Mouse (Mus musculus) cerebellum, postnatal 14 days (tissue): ENCODE data around the gene Vamp1.

Experiments used
- DNase-seq, 2 experiments: peaks; one replicate each; pipeline ENCODE4 v3.0.0; 2021; ENCODE audit warnings: mixed read lengths in 2 of 2

The Vamp1 gene

GRCm38 (mm10) chr6:125215148-125215954, at the start of gene Vamp1:
TSS of gene Vamp1 (plus strand) at chr6:125215551.
- DNase-seq = peak; percentile 95 to 96

- DNase-seq = peak; percentile 73
Observed at GRCm38 (mm10) chr6:125166051-125166751, 49.1 kb upstream of the Vamp1 start, which contains the start of gene Gapdh. TSS of gene Gapdh (minus strand) at chr6:125166467.

DNA sequence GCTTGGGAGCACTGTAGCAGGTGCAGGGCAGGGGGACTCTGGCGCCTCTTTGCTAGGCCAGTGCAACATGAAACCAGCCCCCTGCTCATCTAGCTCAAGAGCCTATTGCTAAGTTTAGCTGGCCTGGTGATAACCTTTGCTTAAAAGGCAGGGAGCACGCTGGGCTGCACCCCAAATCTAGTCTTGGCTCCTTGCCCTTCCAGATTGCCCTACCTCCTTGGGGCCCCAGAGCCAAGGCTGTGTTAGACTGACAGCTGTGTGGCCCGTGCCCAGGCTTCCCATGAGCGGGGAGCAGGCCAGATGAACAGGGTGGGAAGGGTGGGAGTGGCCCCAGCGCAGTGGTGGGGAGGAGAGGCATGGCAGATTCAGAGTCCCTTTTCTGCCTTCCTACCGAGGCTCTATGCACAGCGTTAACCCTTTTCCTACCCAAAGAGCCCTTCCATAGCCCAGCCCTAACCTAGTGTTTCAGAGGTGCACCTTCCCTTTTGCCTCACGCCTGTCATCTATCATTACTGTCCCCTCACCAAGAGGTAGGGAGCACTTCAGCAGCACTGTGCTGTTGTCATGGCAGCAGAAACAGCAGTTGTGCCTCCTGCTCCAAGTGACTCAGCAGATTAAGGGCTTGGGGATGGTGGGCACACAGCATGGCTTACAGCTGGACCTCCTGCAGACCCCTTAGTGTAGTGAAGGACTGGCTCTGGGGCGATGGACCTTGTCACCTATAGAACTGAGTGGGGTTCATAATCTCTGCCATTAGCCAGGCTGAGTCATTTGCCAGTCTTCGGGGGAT, 48.3 kb upstream of the Vamp1 start:
- DNase-seq = peak; percentile 50 to 57

GRCm38 (mm10) chr6:125168086-125168485, 47.3 kb upstream of the Vamp1 start:
- no peak for DNase-seq

GRCm38 (mm10) chr6:125170194-125170593, 45.2 kb upstream of the Vamp1 start:
- DNase-seq = no peak

GRCm38 (mm10) chr6:125172474-125172873, 42.9 kb upstream of the Vamp1 start:
- DNase-seq = no peak

GRCm38 (mm10) chr6:125173256-125173655, 42.1 kb upstream of the Vamp1 start:
- DNase-seq = no peak

DNA sequence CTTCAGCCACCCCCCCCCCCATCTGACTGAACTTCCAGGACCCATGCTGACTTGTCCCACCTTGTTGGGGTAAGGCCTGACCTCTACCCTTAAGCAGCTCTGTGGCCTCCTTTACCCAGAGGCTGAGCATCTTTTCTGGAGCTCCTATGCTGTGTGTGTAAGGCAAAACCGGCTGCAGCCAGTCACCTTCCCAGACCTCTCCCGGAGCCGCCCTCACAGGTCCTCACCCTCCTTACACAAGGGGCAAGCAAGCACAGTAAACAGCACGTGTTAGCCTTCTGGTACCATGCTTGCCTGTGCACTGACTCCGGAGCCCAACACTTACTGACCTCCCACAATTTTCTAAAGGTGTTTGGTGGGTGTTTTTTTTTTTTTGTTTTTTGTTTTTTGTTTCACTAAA, 39.9 kb upstream of the Vamp1 start:
- no peak for DNase-seq

DNA sequence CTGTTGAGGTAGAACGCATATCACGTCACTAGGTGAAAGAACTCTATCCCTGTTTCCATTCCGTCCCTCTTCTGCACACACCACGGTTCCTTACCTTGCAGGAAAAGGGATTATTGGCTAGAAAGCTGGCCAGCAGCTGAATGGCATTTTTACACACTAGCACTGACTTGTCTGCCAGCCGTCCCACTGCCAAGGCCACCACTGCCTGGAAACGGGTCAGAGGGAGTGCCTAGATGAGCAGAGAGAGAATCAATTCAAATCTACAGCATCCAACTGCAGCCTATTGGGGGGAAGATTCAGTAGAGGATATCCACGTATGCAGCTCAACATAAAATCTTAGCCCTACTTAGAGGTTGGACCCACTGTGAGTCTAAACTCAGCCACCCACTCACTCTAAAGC, 35.8 kb upstream of the Vamp1 start:
- no peak for DNase-seq

DNA sequence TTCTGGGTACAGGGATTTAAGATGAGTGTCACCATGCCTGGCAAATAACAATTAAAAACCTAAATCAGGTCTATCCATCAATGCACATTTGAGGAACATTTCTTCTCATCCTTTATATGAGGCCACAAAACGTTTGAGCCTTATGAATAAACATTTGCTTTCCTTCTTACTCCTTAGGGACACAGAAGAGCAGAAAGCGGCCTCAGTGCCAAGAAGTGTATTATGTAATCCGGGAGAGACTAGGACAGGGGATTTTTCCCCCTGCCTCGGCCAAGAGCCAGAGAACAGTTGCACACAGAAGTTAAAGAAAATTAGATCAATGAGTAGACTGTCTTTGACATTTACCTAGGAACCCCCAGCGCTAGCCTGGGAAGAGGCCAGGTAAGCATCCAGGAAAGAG, 33.2 kb upstream of the Vamp1 start:
- no peak for DNase-seq

DNA sequence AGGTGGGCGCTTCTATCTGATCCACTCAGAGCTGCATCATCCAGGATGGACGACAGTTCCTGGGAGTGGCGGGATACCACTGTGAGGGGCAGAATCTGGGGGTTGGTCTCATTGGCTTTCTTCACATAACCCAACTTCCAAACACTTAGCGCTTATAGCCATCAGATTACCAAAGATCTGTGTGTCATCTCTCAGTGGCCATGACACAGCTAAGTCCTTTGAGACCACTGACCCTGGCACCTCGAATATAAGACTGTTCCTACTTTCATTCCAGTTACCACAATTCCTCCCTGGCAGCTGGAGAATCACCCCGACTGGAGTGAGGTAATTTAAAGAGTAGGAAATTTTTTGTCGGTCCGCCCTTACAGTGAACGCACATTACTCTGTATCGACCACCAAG, 29.1 kb upstream of the Vamp1 start:
- DNase-seq = no peak

DNA sequence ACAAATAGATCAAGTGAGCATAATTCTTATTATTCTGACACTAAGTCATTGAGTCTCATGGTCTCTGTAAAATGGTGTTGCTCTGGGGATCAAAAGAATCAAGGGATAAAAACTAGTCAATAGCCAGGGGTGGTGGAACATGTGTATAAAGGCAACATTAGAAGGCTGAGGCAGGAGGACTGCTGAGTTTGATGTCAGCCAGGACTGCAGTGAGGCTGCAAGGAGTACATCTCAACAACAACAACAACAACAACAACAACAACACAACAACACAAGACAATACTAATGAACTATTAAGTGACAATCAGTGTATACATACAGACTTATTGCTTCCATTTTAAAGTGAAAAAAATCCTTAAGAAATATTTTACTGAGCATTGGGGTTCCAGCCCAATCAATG, 24.5 kb upstream of the Vamp1 start:
- DNase-seq = no peak

DNA sequence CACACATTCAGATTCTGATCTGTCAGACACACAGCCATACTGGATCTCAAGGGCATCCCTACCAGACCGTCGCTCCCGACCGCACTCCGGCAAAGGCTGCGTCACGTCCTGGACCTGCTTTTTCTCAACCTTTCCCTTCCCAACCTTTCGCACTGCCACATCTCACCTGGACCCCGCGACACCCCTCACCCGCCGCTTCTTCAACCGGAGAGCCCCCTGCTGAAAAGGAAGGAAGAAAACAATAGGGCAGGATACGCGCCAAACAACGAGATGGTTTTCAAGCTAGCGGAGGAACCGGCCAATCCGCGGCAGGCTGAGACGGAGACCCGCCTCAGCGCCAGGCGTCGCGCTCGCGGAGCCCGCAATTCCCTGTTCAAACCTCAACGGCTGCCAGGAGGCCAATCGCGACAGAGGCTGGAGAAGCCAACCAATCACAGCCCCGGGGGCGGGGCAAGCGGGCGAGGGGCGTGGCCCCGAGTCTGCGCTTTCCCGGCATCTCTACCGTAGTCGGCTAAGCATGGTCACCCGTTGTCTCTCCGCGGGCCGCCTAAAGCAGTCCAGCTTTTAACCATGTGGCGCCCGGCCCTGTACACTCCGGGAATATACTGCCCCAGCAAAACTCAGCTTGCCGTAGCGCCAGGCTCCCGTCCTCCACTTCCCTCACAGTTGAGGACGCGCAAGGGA, 23.9 kb upstream of the Vamp1 start, which contains the start of the genes Ncapd2 and Mrpl51:
TSS of gene Ncapd2 (minus strand) at position 370 of the 684 bp plus-strand sequence.
TSS of gene Mrpl51 (plus strand) at position 470 of the 684 bp plus-strand sequence.
- peak; percentile 99 for DNase-seq

DNA sequence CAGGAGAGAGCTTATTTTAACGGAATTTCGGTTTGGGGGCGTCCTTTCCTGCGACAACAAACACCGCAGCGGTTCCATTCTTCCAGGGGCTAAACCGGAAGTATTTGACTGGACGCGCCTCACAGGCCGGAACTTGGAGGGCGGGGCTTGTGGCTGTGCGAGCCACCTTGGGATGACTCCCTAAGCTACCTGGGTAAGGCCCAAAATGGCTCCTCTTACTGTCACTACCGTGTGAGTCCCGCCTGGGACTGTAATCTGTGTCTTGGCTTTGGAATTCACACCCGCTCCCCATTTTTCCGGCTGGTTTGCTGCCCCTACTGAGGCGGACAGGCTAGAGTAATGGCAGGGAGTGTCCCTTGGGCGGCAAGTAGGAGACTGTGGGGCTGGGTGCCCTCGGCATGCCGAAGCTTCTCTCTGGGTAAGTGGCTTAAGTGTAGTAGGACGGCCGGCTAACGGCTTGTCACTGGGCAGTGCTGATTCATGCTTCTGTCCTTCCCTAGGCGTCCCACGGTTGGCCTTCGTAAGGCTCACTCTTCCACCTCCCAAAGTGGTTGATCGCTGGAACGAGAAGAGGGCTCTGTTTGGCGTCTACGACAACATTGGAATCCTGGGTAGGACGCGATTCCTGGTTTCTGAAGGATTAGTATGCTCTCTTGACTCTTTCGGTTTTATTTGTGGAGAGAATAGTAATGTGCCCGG, 23.2 kb upstream of the Vamp1 start:
- peak; percentile 96 to 97 for DNase-seq

GRCm38 (mm10) chr6:125192841-125193240, 22.5 kb upstream of the Vamp1 start:
- DNase-seq = no peak

- no peak for DNase-seq
Observed at GRCm38 (mm10) chr6:125193390-125193789, 22.0 kb upstream of the Vamp1 start.

DNA sequence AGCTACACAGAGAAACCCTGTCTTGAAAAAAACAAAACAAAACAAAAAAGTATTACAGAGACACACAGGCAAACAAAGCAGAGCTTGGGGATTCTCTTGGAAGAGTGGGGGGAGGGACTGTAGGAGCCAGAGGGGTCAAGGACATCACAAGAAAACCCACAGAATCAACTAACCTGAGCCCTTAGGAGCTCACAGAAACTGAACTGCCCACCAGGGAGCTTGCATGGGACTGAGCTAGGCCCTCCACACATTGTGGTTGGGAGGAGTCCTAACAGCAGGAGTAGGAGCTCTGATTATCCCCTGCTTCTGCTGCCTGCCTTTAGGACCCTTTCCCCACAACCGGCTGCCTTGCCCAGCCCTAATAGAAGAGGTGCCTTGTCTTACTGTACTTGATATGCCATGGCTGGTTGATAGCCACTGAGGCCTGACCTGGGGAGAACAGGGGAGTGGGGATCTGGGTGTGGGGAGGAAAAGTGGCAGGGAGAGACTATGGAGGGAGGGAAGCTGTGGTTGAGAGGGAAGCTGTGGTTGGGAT, 19.7 kb upstream of the Vamp1 start:
- no peak for DNase-seq

DNA sequence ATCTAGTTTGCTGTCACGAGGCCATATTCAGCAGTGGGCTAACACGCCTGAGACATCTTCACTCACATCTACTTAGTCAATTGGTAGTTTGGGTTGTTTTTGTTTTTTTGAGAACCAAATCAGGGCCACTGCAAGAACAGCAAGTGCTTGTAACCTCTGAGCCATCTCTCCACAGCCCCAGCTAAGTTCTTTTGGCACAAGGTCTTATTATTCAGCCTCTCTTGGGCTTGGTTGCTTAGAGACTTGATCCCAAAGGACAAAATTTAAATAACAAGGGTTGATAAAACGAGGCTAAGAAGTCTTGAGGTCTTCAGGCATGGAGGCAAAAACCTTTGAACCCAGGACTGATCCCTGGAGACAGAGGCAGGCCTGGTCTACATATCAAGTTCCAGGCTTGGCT, 19.1 kb upstream of the Vamp1 start:
- no peak for DNase-seq

DNA sequence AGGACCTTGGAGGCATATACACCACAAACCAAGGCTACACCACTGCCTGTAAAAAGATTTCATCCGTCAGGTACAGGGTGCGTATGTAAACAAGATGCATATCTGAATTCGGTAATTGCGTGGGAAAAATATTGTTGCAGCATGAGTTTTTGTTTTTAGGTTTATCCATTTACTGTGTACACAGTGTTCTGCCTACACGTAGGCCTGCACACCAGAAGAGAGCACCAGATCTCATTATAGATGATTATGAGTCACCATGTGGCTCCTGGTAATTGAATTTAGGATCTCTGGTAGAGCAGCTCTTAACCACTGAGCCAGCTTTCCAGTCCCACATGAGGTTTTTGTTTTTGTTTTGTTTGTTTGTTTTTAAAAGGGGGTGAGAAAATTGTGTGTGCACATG, 18.2 kb upstream of the Vamp1 start:
- no peak for DNase-seq

- DNase-seq = no peak
Observed at GRCm38 (mm10) chr6:125210436-125210835, 4.9 kb upstream of the Vamp1 start.

GRCm38 (mm10) chr6:125212621-125213020, 2.7 kb upstream of the Vamp1 start:
- no peak for DNase-seq

- DNase-seq = no peak
Observed at GRCm38 (mm10) chr6:125213129-125213528, 2.2 kb upstream of the Vamp1 start.
